Mouse (Mus musculus): ENCODE measurements at regions not wholly inside any gene's neighbourhood (a gene's known extent, or its start where the extent isn't known, plus 50 kb on each side); places are given as distances from the start of the nearest gene placed in this dataset.
A peak's percentile ranks its signal among the peaks of the same experiment; 100 is the strongest.

DNA sequence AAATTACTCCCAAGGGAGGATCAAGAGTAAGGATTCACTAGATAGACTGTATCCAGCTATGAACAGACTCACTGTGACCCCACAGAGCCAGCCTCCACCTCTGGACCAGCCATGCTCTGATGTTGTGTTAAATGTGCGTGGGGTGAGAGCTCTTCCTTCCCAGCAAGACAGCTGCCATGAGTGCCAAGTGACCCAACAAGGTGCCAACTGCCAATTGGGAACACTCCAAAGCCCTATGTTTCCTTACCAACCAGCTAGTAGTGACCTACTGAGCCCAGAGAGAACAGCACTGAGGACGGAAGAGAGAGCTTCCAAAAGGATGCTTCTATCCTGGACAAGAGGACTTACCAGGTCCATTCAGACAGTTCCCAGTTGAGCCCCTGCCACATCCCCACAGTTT is 241.3 kb upstream of the Pabpc6 start:
- 82% methylated on average over 2 of the region's 2 CpGs for WGBS
- DNase-seq (ENCODE audit: low spot score) = no peak
- H3K36me3 ChIP-seq = no peaks in the 10 kb centered on the region
- no peaks in the 10 kb centered on the region for H3K27me3 ChIP-seq (ENCODE audit: low read depth, poor library complexity, severe bottlenecking)
- H3K9me3 ChIP-seq (replicated peaks) = no peaks in the 10 kb centered on the region
- H3K4me3 ChIP-seq = no peak overlapping the region
- no peak overlapping the region for H3K27ac ChIP-seq
- H3K4me1 ChIP-seq = peaks cover 10% of the 10 kb centered on the region

DNA sequence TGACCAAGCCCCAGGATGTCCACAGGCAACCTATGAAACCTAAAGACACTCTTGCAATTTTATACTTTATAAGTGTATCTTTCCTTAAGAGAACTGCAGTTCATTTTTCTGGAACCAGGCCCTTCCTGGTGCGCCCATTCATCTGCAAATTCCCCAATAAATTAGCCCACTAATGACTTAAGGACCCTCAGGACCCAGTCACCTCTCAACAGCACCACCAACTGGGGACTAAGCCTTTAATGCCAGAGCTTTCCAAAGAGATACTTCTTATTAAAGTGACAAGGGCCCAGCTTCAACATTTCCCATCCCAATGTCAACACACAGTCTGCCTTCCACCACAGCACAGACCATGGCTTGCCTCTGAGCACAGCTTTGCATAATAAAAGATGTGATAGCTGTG is 237.6 kb upstream of the Pabpc6 start:
- no peak for DNase-seq (ENCODE audit: low spot score)
- Histone ChIP-seq H3K4me3 (no peak overlapping the region), H3K27ac (no peak overlapping the region), H3K36me3 (no peaks in the 10 kb centered on the region), H3K9me3 (replicated peaks) (no peaks in the 10 kb centered on the region), H3K27me3 (ENCODE audit: low read depth, poor library complexity, severe bottlenecking) (no peaks in the 10 kb centered on the region), H3K4me1 (peaks cover 24% of the 10 kb centered on the region)
- WGBS = 38% methylated on average over 1 of the region's 1 CpGs

DNA sequence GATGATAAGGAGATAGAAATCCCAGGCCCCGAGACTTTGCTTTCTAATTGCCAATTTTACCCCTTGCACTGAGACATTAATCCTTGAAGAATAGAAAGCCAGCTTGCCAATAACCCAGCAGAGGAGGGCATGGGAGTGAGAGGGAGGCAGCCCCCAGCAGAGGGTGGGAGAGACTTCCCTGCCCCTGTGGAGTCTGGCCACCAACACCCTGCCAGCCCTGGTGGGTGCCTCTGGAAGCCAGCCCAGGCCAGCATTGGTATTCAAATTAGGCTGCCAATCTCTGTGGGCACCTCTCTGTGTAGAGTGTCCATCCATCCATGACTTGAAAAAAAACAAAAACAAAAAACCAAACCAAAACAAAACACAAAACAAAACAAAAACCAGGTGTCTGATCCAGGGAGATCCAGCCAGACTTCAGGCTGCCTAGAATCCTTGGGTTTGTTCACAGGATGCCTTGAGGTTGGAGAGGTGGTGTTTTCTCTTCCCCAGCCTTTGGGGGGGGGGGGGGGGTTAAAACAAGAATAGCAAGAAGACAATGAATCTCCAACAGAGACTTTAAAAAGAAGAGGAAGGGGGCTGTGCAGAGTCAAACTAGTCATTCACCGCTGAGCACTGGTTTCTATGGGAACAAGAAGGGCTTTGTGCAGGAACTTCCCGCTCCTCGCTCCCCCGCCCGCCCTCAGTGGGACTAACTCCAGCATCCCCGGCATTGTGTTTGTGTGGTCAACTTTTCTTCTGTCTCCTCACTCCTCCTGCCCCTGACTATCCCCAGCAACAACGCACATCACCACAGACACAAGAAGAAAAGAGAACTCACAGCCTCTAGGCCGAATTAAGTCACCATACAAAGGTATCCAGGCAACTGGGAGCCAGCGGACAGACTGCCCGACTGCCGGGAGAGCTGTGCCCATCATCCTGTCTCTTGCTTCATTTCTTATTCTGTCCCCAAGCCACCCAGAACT is 236.3 kb upstream of the Pabpc6 start:
- Histone ChIP-seq H3K4me1 (peaks cover 24% of the 10 kb centered on the region), H3K9me3 (replicated peaks) (no peaks in the 10 kb centered on the region), H3K36me3 (no peaks in the 10 kb centered on the region), H3K27ac (peak overlapping the region; percentile 85), H3K4me3 (peak overlapping the region; percentile 49), H3K27me3 (ENCODE audit: low read depth, poor library complexity, severe bottlenecking) (no peaks in the 10 kb centered on the region)
- whole genome bisulfite sequencing = 6% methylated on average over 12 of the region's 12 CpGs
- DNase-seq (ENCODE audit: low spot score) = peak; percentile 72

GRCm38 (mm10) chr17:9904525-9904991 is 235.0 kb upstream of the Pabpc6 start:
- 32% methylated on average over 6 of the region's 6 CpGs for WGBS
- Histone ChIP-seq H3K27ac (no peak overlapping the region), H3K4me1 (peaks cover 24% of the 10 kb centered on the region), H3K9me3 (replicated peaks) (no peaks in the 10 kb centered on the region), H3K27me3 (ENCODE audit: low read depth, poor library complexity, severe bottlenecking) (no peaks in the 10 kb centered on the region), H3K36me3 (no peaks in the 10 kb centered on the region), H3K4me3 (no peak overlapping the region)
- no peak for DNase-seq (ENCODE audit: low spot score)

DNA sequence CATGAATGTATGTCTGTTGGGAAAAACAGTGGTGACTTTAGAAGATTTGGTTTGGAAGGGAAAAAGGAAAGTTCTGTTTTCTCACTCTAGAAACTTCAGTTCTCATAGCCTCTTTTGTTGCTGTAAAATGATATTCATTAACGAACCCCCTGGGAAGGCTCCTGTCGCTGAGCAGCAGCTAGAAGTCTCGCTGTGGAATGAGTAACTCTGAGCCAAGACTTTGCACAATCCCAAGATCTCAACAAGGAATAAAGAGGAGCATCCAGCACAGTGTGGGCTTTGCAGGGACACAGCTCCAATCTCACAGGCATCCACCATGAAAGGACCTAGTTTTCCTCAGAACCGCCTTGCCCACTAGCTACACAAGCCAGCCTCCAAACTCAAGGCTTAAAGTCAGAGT is 233.8 kb upstream of the Pabpc6 start:
- Histone ChIP-seq H3K4me3 (no peak overlapping the region), H3K27ac (no peak overlapping the region), H3K9me3 (replicated peaks) (no peaks in the 10 kb centered on the region), H3K4me1 (peaks cover 24% of the 10 kb centered on the region), H3K27me3 (ENCODE audit: low read depth, poor library complexity, severe bottlenecking) (no peaks in the 10 kb centered on the region), H3K36me3 (no peaks in the 10 kb centered on the region)
- 77% methylated on average over 4 of the region's 4 CpGs for WGBS
- DNase-seq (ENCODE audit: low spot score) = no peak

GRCm38 (mm10) chr17:9896964-9897363 is 227.4 kb upstream of the Pabpc6 start:
- Histone ChIP-seq H3K4me1 (peaks cover 15% of the 10 kb centered on the region), H3K27ac (no peak overlapping the region)

DNA sequence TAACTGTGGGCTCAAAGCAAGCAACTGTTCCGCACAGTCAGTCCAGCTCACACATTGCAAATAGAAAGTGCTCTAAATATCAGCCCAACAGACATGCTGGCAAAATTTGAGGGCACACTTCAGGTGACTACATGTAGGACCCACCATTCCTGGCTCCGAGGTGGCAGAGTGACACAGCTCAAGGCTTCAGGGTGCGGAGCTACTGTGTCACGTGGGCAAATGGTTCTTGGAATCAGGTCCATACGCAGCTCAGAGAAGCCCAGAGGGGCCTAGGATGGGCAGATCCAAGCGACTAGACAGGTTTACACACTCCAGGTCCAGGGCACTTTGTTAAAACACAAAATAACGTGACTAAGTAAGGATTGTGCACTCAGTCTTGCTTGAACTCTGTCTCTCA is 226.2 kb upstream of the Pabpc6 start:
- no peak overlapping the region for H3K4me3 ChIP-seq
- no peak for DNase-seq (ENCODE audit: low spot score)
- H3K9me3 ChIP-seq (replicated peaks) = no peaks in the 10 kb centered on the region
- WGBS = 78% methylated on average over 7 of the region's 7 CpGs
- peak overlapping the region; percentile 53; the same call in 1 of the 2 replicates for H3K27ac ChIP-seq
- H3K4me1 ChIP-seq = peaks cover 15% of the 10 kb centered on the region
- H3K36me3 ChIP-seq = no peaks in the 10 kb centered on the region
- H3K27me3 ChIP-seq (ENCODE audit: low read depth, poor library complexity, severe bottlenecking) = no peaks in the 10 kb centered on the region; the same call in 1 of the 2 replicates

More at GRCm38 (mm10) chr17:9896964-9897363, 227.4 kb upstream of the Pabpc6 start:
- Histone ChIP-seq H3K9me3 (replicated peaks) (no peaks in the 10 kb centered on the region), H3K27me3 (ENCODE audit: low read depth, poor library complexity, severe bottlenecking) (no peaks in the 10 kb centered on the region; the same call in 1 of the 2 replicates), H3K4me3 (no peak overlapping the region), H3K36me3 (no peaks in the 10 kb centered on the region)
- 72% methylated on average over 2 of the region's 2 CpGs for WGBS
- no peak for DNase-seq (ENCODE audit: low spot score)

DNA sequence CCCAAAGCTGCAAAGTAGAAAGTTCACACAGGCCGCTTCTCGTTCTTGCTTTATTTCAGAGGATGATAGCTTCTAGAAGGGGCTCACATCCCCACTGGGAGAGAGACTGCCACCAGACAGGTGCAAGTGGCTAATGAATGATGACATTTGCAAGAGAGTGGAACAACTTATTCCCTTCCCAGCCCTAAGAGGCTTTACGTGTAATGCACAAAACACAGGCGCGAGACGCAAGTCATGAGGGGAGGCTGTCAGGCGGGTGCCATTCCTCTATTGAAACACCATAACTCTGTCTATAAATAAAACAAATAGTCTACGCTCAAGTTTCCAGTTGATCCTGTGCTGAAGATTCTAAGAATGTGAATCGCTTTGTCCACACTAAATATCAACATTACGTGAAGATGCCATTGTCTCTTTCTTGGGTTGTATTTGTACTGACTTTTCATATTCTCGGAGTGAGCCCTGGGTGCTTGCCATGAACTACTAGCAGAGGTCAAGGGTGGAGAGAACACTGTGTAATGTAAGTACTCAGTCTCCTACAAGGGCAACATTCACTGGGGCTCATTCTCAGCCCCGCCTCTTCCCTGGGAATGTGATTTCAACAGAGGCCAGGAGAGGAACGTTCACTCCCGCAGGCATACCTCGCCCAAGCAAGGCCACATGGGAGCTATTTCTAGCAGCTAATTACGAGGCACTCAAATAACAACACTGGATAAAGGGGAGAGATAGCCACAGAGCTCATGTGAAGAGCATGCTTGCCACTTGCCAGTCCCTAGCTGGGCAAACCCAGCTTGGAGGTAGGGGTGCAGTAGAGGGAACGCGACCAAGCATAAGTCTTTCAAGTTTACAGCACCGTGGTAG is 225.5 kb upstream of the Pabpc6 start:
- 76% methylated on average over 19 of the region's 19 CpGs for WGBS
- H3K4me3 ChIP-seq = no peak overlapping the region
- DNase-seq (ENCODE audit: low spot score) = no peak
- H3K27me3 ChIP-seq (ENCODE audit: low read depth, poor library complexity, severe bottlenecking) = no peaks in the 10 kb centered on the region; the same call in 1 of the 2 replicates
- H3K4me1 ChIP-seq = peaks cover 15% of the 10 kb centered on the region
- H3K9me3 ChIP-seq (replicated peaks) = no peaks in the 10 kb centered on the region
- no peaks in the 10 kb centered on the region for H3K36me3 ChIP-seq
- H3K27ac ChIP-seq = peak overlapping the region; percentile 53; the same call in 1 of the 2 replicates

GRCm38 (mm10) chr17:9893966-9894365 is 224.4 kb upstream of the Pabpc6 start:
- Histone ChIP-seq H3K4me3 (no peak overlapping the region), H3K27me3 (ENCODE audit: low read depth, poor library complexity, severe bottlenecking) (peaks cover 4% of the 10 kb centered on the region; the same call in 1 of the 2 replicates), H3K9me3 (replicated peaks) (no peaks in the 10 kb centered on the region), H3K36me3 (no peaks in the 10 kb centered on the region), H3K4me1 (peaks cover 19% of the 10 kb centered on the region), H3K27ac (no peak overlapping the region)
- DNase-seq (ENCODE audit: low spot score) = peak; percentile 69
- WGBS = 51% methylated on average over 6 of the region's 6 CpGs

DNA sequence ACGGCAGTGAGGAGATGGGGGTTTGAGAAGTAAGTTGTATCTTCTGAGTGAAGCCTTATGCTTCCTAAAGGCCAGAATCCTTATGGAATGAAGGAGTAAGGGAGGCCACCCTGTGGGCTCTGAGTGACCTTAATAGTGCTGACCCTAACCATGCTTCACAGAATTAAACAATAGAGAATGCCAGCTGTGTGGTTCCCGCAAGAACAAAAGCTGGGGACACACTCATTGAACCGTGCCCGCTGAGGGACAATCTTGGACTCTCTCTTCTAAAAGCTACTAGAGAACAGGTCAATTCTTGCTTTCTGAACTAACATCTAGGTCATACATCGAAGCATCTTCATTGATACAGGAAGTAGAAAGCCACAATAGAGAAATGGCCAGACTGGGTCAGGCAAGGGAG is 223.3 kb upstream of the Pabpc6 start:
- DNase-seq (ENCODE audit: low spot score) = no peak
- H3K36me3 ChIP-seq = no peaks in the 10 kb centered on the region
- no peaks in the 10 kb centered on the region for H3K9me3 ChIP-seq (replicated peaks)
- 91% methylated on average over 5 of the region's 5 CpGs for WGBS
- H3K27ac ChIP-seq = no peak overlapping the region
- H3K4me3 ChIP-seq = no peak overlapping the region
- peaks cover 19% of the 10 kb centered on the region for H3K4me1 ChIP-seq
- H3K27me3 ChIP-seq (ENCODE audit: low read depth, poor library complexity, severe bottlenecking) = peaks cover 4% of the 10 kb centered on the region; the same call in 1 of the 2 replicates

GRCm38 (mm10) chr17:9892141-9892540 is 222.6 kb upstream of the Pabpc6 start:
- WGBS = 84% methylated on average over 9 of the region's 9 CpGs
- H3K4me1 ChIP-seq = peaks cover 19% of the 10 kb centered on the region
- no peak overlapping the region for H3K4me3 ChIP-seq
- DNase-seq (ENCODE audit: low spot score) = no peak
- H3K9me3 ChIP-seq (replicated peaks) = no peaks in the 10 kb centered on the region
- H3K27ac ChIP-seq = no peak overlapping the region
- H3K27me3 ChIP-seq (ENCODE audit: low read depth, poor library complexity, severe bottlenecking) = peaks cover 4% of the 10 kb centered on the region; the same call in 1 of the 2 replicates
- no peaks in the 10 kb centered on the region for H3K36me3 ChIP-seq

- Histone ChIP-seq H3K27ac (no peak overlapping the region), H3K4me3 (no peak overlapping the region), H3K4me1 (peaks cover 3% of the 10 kb centered on the region; the same call in 1 of the 2 replicates), H3K36me3 (no peaks in the 10 kb centered on the region), H3K9me3 (replicated peaks) (no peaks in the 10 kb centered on the region), H3K27me3 (ENCODE audit: low read depth, poor library complexity, severe bottlenecking) (peaks cover 4% of the 10 kb centered on the region; the same call in 1 of the 2 replicates)
- DNase-seq (ENCODE audit: low spot score) = no peak
- 80% methylated on average over 4 of the region's 4 CpGs for WGBS
These were observed 219.0 kb upstream of the Pabpc6 start for GRCm38 (mm10) chr17:9888494-9888893.

Data from limb, embryonic 10.5 days (tissue).